Mouse (Mus musculus): ENCODE data around the gene Vamp5.

GRCm38 (mm10) chr6:72355066-72355911, 25.0 kb downstream of the Vamp5 start, which contains the start of gene Tmem150a:
- no peak for TF ChIP-seq MAFK (IDR thresholded peaks at IDR 0.05; ENCODE audit: insufficient read depth, low read depth, low read length)
- TF ChIP-seq CHD2 (IDR thresholded peaks at IDR 0.05; ENCODE audit: low read depth, low read length): no peak
- TF ChIP-seq ZC3H11A (IDR thresholded peaks at IDR 0.05; ENCODE audit: borderline replicate concordance, low read depth, low read length): no peak

Measured in ES-E14 (cell line).